Mouse (Mus musculus) adrenal gland, adult 18-20 months (tissue): ENCODE data around the gene Pygl. TPM values are rescaled to one million over a fixed set of nuclear protein-coding genes. Genes with fewer than 3 reads are reported as not detected.

Experiments used
- DNase-seq, 2 experiments: peaks; one replicate each; pipeline ENCODE4 v3.0.0; 2021 to 2022; ENCODE audit warnings: low spot score in 2 of 2
- long read RNA-seq, 2 experiments: library from polyadenylated mRNA; stranded (forward); transcript quantifications; one replicate each; pipeline ENCODE4 v2.0.0; 2021
- total RNA-seq, 2 experiments: library from RNA; stranded (reverse); gene quantifications; 1 replicate in 1 of 2; 2 replicates in 1 of 2; pipeline ENCODE4 v1.2.3; 2021

Gene Pygl
- total RNA-seq: 100 to 1,000 TPM; 140 to 317 TPM
- long read RNA-seq, experiment 1, transcript Pygl-201 (20 exons, 2,825 nt): major isoform, 358 of 397 reads
- long read RNA-seq, experiment 1, partial matches to known transcripts: 20 of 397 reads
- long read RNA-seq, experiment 1, other reads (novel, unspliced or antisense): 18 of 397 reads
- long read RNA-seq, experiment 2, transcript Pygl-201 (20 exons, 2,825 nt): major isoform, 285 of 345 reads
- long read RNA-seq, experiment 2, partial matches to known transcripts: 35 of 345 reads
- long read RNA-seq, experiment 2, other reads (novel, unspliced or antisense): 25 of 345 reads

DNA sequence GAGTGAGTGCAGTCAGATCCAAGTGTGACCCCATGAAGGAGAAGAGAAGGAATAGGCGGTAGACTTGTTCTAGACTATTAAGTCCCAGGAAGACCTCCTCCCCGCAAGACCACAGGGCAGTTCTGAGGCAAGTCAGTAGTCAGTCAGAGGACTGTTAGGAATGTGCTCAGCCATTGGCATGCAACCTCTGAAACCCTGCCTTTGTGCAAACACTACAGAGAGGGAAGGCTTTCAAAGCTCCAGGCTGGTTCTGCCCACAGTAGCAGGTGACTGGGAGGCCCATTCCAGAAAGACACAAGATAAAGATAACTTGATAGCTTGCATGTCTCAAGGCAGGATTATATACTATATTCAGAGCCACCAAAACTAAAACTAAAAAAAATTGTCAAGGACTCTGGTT lies at the start of gene Pygl:
Gene Pygl, minus strand, starts transcription at position 195 of the 400 bp plus-strand sequence.
- DNase-seq: no peak

DNA sequence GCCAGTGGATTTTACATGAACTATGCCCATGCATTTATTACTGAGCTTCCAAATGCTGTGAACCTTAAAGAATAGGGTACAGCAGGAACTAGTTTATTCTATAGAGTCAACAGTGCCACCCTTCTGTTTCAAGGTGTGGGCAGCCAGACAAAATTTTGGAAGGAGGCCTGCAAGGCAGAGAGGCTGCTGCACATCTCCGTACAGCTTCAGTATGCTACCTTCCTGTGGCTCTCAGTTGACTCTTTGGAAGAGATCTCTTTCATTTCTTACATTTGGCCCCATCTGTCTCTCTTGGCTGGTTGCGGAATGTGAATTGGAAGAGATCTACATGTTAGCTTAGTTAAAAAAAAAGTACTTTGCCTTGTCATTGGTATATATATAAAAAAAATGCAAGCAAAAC lies 49.6 kb upstream of the Pygl start:
- DNase-seq: no peak

DNA sequence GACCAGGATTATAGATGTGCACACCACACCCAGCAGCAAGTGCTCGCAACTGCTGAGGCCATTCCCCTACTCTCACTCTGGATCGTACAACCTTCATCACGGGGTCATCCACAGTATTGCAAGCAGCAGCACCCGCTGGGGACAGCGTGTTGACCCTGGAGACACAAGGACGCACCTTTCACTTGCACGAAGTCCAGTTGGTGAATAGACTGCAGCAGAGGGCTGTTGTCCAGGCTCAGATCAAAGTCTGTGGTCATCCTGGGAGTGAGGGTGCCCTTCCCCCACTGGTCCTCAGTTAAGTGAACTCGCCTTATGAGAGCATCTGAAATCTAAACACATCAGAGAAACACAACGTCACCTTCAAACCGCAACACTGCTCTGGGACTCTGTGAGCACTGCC lies 49.1 kb upstream of the Pygl start:
- no peak for DNase-seq

DNA sequence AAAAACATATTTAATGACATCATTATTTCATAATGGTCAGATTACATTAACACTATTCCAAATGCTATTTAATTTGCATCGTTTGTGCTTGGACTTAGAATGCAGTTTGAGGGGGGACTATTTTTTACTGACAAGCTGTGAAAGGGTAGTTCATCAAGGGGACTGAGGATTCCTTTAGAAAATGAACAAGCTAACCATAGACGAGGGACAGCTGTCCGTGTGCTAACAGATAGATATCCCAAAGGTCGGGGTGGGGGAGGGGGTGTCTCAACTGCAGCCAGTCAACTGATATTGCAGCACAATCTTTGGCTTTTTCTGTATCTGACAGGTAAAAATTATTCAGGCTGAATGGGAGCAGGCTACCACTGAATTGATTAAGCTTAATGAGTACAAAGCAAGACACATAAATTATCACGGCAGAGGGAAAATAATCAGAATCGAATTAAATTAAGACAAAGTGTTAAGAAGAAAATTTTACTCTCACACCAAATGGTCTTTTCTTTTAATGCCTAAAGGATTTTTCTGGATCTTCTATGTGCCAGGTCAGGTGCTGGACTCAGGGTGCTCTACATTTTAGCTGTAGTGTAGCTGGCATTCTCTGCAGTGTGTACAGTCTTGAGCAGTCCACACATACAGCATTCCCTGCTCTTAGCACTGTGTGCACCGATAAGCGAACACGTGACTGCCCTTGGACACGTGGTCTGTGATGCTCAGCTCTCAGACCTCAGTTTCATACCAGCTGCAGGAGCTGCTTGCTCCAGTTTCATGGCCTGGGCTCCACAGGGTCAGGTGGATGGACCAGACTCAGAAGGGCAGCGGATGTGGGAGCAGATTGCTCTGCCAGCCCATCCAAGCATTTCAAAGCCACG lies 46.0 kb upstream of the Pygl start:
- no peak for DNase-seq

- no peak for DNase-seq
Observed at GRCm38 (mm10) chr12:70269724-70270123, 38.4 kb upstream of the Pygl start.

- DNase-seq: no peak
Observed at GRCm38 (mm10) chr12:70267314-70267713, 36.0 kb upstream of the Pygl start.

GRCm38 (mm10) chr12:70266494-70266931 lies 35.2 kb upstream of the Pygl start:
- DNase-seq: no peak

- no peak for DNase-seq
Observed at GRCm38 (mm10) chr12:70263721-70264120, 32.4 kb upstream of the Pygl start.

DNA sequence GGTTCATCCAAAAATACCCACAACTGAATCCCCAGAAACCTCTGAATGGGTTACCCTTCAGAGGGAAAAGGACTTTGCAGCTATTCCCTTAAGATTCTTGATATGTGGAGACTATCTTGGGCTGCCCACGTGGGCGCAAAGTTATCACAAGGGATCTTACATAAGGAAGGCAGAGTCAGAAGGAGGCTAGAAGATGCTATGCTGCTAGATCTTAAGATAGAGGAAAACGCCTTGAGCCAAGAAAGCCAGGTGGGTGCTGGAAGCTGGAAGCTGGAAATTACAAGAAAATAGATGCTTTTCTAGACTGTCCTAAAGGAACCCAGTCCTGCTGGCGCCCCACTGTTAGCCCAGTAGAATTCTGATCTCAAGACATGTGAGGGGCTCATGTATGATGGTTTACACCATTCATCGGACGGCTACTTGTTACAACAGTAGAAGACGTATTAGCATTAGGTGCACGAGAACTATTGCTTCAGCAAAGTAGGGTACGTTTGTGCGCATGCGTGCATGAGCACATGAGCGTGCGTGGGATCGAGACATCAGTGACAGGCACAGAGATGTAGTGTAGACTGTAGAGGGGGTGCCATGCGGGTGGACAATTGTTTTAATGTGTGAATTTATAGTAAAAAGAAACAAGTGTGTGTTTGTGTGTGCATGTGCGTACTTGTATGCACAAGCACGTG lies 31.1 kb upstream of the Pygl start:
- no peak for DNase-seq

GRCm38 (mm10) chr12:70251210-70251884 lies 20.1 kb upstream of the Pygl start:
- no peak for DNase-seq

- no peak for DNase-seq
Observed at GRCm38 (mm10) chr12:70249616-70250157, 18.4 kb upstream of the Pygl start.

DNA sequence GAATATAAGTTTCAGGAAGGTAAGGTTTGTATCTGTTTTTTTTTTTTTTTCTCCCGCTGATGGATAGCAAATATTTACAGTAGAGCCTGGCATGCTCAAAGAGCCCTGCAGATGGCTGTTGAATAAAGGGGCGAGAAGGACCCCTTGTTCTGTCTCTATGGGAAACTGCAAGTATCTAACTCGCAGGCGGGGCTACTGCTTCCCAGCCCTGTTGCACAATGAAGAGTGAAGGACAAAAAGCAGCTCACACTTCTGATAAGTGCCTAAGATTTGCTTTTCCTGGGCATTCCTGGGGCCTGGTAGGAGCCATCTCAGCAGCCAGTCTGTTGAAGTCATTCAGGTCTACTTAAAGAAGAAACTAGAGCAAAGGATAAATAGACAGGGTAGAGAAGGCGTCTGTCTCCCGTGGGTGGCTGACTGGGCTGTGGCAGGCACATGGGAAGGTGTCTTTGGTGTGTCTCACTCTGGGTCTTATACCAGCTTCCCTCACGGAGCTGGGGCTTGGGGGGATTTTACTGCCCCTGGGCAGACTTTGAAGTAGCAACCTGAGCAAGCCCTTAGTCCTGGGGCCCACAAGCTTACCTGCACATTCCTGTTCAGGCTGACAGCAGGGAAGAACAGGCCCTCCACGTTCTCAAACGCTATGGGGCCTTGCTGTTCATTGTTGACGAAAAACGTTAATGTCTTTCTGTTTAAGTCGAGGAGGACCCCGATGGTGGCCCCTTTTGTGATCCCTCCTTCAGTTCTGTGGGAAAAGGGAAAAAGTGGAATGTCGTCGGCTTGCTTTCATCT lies 16.6 kb upstream of the Pygl start:
- no peak for DNase-seq

- no peak for DNase-seq
Observed at GRCm38 (mm10) chr12:70242550-70242949, 11.3 kb upstream of the Pygl start.

GRCm38 (mm10) chr12:70239741-70240140 lies 8.5 kb upstream of the Pygl start:
- no peak for DNase-seq

GRCm38 (mm10) chr12:70238604-70239003 lies 7.3 kb upstream of the Pygl start:
- DNase-seq: no peak

GRCm38 (mm10) chr12:70234938-70235484 lies 3.7 kb upstream of the Pygl start:
- peak; percentile 64 to 66 for DNase-seq

- no peak for DNase-seq
Observed at GRCm38 (mm10) chr12:70234411-70234810, 3.1 kb upstream of the Pygl start.

GRCm38 (mm10) chr12:70233637-70234315 lies 2.5 kb upstream of the Pygl start:
- DNase-seq: no peak

DNA sequence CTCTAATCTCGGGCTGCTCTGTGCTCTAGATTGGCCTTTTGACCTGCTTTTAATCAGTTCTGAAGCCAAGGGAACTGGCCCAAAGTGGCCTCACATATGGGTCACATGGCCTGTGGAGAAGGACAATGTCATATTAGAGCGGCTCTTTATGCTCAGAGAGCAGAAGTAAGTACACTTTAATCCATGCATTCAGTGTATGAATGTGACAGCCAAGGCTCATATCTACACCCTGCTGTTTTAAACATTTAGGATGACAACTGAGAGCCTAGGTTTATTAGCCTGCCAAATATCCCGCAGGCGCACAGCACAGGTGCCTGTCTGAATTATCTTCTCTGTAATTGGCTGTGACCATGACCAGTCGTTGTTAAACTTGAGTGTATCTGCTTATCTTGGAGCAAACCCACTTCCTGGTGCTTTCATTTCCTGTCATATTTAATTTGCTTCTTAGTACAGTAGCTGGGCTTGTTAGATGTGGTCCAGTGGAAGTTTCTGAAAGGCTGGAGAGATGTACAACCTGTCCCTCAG lies 794 bp upstream of the Pygl start:
- DNase-seq: no peak
